Mouse (Mus musculus) CD4-positive helper T cell, adult 2 months (primary cell): ENCODE data around the gene Thrb.

Source experiments
- DNase-seq: peaks from one replicate; pipeline ENCODE4 v3.0.0-alpha.2; 2012; ENCODE audit warnings: low read depth, missing footprints, low spot score

Thrb gene

GRCm38 (mm10) chr14:17781921-17782320 is 121.9 kb downstream of the Thrb start:
- no peak for DNase-seq

- DNase-seq, result no peak
Observed at GRCm38 (mm10) chr14:17784207-17784806, 124.2 kb downstream of the Thrb start.

DNA sequence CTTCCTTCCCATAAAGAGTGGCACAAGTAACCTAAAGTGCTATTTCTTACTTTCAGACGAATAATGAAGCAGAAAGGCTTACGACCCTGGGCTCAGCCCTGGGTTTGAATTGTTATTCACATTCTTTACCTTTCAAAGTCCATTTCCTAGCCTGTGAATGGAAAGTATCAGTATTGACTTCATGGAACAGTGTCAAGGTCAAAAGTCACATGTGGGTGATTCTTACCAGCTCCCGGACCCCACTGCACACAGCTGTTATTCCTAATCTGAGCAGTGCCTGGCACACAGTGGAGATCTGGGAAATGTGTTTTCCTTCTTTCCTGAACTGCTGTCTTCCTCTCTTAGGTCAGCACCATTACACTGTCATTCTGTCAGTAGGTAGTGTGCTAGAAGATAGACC is 125.3 kb downstream of the Thrb start:
- no peak for DNase-seq

GRCm38 (mm10) chr14:17786249-17786648 is 126.2 kb downstream of the Thrb start:
- DNase-seq, result no peak

DNA sequence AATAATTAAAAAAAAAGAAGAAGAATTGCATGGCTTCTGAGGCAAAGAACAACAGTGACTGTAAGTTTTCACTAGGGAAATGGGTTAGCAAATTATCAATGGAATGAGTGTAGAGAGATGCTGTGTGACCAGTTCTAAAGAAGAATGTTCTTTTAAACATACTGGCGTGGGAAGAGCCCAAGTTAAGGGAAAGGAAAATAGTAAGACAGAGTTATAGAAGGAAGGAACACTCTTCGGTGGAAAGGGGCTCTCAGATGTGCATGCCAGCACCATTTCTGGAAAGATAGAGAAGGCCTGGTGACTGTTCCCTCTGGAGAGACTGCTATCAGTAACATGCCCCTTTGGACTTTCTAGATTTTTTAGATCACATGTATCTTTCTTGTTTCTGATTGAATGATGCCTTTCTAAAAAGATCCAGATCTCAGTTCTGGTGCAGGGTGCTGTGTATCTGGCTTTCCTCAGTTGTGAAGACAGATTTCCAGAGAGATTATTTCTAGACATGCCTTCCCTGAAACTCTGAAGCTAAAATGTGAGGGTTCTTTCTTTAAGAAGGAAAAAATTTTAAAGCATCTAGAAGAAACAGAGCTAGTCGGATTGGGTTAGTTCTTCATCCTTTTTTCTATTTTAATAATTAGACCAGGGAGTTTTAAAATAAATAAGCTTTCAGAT is 144.0 kb downstream of the Thrb start:
- DNase-seq, result no peak

DNA sequence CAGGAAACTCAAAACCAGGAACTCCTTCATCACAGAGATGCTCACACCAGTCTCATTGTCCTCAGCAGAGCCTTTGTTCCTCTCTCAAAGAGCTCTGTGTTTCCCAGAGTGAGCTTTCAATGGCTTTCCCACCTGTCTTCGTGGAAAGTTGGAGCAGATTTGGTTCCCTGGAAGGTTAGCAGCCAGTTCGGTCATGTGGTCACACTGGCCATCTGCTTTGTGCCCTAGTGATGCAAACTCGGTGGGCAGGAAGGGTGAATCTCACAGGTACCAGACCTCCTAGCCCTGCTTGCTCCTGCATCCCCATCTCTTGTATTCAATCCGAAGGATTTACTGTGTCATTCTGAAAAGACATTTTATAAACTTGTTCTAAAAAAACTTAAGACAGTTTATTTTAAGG is 151.0 kb downstream of the Thrb start:
- no peak for DNase-seq

- DNase-seq, result no peak
Observed at GRCm38 (mm10) chr14:17812414-17812813, 152.4 kb downstream of the Thrb start.

DNA sequence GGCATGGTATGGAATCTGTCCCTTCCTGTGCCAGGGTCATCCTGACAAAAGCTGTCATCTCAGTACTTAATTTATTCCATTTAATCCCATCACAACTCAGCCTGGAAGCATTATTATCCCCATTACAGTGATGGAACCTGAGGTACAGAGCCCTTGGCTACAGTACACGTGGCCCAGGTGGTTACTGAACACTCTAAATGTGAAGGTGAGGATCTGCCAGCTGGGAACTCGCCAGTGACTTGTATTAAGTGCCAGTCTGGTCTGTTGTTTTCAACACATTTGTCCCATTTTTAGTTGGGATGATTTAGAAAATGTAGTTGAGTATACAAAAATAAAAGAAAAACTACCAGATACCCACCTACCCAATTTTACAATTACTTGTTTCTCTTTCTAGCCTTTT is 155.0 kb downstream of the Thrb start:
- no peak for DNase-seq

DNA sequence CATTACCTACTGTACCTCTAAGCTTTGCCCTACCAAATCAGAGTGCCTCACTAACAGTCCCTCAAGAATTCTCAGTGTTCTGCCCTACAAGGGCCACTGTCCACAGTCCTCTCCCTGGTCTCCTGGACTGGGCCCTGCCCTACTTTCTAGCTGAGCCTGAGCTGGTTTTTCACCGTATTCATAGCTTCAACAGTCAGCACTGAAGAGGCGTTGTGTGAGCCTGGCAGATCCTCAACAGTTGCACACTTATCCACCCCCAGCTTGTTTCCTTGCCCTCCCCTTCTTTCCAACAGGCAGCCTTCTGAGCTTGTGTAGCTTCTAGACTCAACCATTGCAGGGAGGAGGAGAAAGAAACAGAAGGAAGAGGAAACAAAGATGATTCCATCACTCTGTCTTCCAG is 158.0 kb downstream of the Thrb start:
- no peak for DNase-seq

GRCm38 (mm10) chr14:17822754-17823153 is 162.7 kb downstream of the Thrb start:
- no peak for DNase-seq

DNA sequence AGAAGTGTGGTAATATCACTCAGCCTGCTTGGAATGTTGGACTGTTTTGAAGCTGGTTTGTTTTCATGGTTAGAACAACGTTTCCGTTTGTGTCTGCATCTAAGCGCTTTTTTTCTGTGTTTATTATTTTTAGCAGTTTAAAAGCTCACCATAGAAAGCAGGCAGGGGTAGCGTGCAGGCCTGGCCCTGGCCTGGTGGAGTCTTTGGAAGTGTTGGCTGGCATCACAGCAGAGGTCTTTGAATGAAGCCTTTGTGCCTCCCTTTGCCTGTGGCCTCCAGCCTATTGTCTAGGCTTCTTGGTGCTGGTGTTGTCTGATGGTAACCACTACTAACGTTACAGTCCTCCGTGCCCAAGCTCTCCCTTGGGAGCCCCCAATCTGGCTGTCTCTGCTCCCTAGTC is 167.3 kb downstream of the Thrb start:
- DNase-seq, result no peak

DNA sequence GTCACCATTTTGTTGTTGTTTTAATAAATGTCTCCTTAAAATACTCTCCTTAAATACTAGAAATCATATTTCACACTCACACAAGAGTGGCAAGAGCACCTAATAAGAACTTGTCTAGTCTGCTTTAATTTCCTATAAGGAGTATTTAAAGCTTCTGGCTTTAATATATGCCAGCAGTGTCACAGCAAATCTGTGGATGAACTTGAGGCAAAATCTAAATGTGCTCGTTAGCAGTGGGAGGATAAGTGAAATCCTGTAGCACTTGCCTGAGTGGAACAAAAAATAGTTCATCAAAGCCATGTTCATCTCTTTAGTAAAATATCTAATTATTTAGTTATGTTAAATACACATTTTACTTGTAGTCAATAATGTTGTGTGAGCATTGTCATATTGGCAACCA is 175.7 kb downstream of the Thrb start:
- no peak for DNase-seq

GRCm38 (mm10) chr14:17836766-17837165 is 176.7 kb downstream of the Thrb start:
- no peak for DNase-seq

DNA sequence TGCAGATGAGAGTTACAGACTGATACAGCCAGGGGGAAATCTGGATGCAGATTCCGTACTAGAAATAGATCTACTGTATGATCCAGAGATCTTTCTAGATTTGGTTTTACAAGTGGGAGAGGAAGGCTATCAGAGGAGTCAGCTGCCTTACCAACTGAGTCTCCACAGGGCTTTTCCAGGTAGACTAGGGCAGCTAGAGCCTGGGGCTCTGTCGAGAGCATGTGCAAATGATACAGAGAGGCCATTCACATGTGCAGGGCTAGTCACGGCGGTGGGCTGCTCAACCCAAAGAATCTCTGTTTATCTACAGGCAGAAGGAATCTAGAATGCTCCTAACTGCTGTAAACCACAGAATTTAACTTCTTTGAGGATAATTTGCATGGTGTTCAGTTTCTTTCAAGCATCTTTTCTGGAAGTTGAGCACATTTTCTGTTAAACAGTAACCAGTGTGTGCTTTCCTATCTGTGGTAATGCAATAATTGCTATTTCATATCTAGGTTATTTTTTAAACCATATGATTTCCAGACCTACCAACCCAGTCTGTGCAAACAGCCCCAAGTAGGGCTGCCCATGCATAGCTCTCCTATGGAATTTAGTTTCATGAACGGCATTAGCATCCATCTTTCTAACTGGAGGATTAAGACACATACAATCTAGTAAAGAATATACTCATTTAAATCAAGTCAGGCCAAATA is 185.1 kb downstream of the Thrb start:
- DNase-seq, result no peak

GRCm38 (mm10) chr14:17845871-17846270 is 185.8 kb downstream of the Thrb start:
- no peak for DNase-seq

GRCm38 (mm10) chr14:17846700-17847099 is 186.6 kb downstream of the Thrb start:
- no peak for DNase-seq

DNA sequence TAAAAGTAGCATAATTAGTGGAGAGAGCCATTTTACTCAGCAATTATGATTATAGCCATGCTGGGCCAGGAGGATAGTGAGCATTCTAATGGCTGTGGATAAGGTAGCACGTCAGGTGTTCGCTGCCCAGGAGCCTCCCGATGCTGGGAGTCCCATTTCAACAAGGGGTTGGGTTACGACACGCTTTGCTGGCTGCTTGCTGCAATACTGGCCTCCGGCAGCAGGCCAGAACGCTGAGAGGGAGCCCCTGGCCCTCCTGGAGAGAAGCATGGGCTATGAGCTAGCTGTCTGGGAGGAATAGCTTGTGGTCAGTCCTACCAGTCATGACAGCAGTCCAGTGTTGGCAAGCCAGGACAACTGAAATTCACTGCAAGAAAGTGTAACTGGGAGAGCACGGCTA is 187.2 kb downstream of the Thrb start:
- no peak for DNase-seq

- no peak for DNase-seq
Observed at GRCm38 (mm10) chr14:17850355-17850754, 190.3 kb downstream of the Thrb start.

GRCm38 (mm10) chr14:17852236-17852635 is 192.2 kb downstream of the Thrb start:
- DNase-seq, result no peak

GRCm38 (mm10) chr14:17859790-17860385 is 199.8 kb downstream of the Thrb start:
- DNase-seq, result no peak

DNA sequence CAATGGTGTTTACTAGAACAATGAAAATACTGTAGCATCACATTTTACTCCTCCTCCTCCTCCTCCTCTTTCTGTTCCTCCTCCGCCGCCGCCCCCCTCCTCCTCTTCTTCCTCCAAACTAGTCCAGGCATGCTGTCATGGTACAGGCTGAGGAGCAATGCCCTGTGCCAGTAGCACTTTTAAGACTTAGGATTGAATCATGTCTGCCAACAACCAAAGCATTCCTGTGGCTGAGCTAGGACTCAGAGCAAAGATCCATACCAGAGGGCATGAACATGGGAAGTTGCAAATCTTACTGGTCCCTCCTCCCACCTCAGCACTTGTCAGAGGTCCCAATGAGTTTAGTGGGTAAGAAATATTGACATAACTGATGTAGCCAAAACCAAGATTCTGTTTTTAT is 202.6 kb downstream of the Thrb start:
- DNase-seq, result no peak

DNA sequence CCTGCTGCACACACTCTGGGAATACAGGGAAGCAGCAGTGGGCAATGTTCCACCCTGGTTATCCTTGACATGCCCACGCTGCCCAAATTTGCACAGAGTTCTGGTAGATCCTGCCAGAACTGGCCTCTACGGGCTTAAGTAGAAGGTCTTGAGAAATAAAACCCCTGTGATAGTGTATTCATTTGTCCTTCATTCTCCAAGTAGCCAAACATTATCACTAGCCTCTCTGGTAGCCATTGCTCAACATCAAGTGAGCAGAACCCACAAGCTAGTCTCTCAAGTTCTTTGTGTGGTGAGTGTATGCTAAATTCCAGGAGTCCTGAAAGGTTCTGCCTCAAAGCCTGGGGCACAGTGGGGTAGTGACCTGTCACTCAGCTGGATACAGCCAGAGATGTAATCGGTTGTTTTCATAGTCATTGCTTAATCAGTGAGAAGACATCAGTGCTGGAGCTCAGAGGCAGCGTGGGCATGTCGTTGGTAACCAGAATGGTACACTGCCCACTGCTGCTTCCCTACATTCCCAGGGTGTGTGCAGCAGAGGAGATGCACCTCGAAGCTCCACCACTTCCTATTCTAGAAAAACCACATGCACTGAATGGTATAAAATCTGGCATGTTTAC is 203.8 kb downstream of the Thrb start:
- DNase-seq, result no peak
